Mouse (Mus musculus) myocyte (in vitro differentiated cells): ENCODE measurements around the gene Rab5c. TPM values are rescaled to one million over a fixed set of nuclear protein-coding genes. Genes with fewer than 3 reads are reported as not detected.

Experiments
- H3K27me3 ChIP-seq: one replicate; pipeline ENCODE4 v1.6.1; 2011; ENCODE audit not compliant: control insufficient read depth, insufficient read depth, insufficient read length
- H3K36me3 ChIP-seq: one replicate; pipeline ENCODE4 v1.6.1; 2011; ENCODE audit not compliant: control insufficient read depth, insufficient read depth
- H3K4me2 ChIP-seq: one replicate; pipeline ENCODE4 v1.6.1; 2011; ENCODE audit warnings: low read depth, control low read depth
- H3K4me3 ChIP-seq: one replicate; pipeline ENCODE4 v1.5.1; 2011; ENCODE audit warnings: mild to moderate bottlenecking, control low read depth, moderate library complexity
- H3K79me2 ChIP-seq: one replicate; pipeline ENCODE4 v1.6.1; 2011; ENCODE audit not compliant: control insufficient read depth, insufficient read depth
- H3ac ChIP-seq: one replicate; pipeline ENCODE4 v1.6.1; 2011; ENCODE audit not compliant: control insufficient read depth, insufficient read length
- CEBPB ChIP-seq: IDR thresholded peaks from 2 replicates; pipeline ENCODE4 v1.6.1; 2011; ENCODE audit warnings: mild to moderate bottlenecking, moderate library complexity; ENCODE audit not compliant: poor library complexity, insufficient read depth, severe bottlenecking
- E2F4 ChIP-seq: IDR thresholded peaks from one replicate; pipeline ENCODE4 v1.6.1; 2011; ENCODE audit warnings: mild to moderate bottlenecking, control low read depth, moderate library complexity; ENCODE audit not compliant: insufficient read depth
- MAX ChIP-seq: IDR thresholded peaks from one replicate; pipeline ENCODE4 v1.6.1; 2011; ENCODE audit warnings: low read depth, mild to moderate bottlenecking, control low read depth
- MYOD1 ChIP-seq, 3 experiments: IDR thresholded peaks; one replicate each; pipeline ENCODE4 v1.6.1; 2011; ENCODE audit warnings: control low read depth in 2 of 3, low read depth in 2 of 3, mild to moderate bottlenecking in 2 of 3, moderate library complexity in 1 of 3; ENCODE audit not compliant: insufficient read length in 2 of 3, control insufficient read depth in 1 of 3
- MYOG ChIP-seq, 3 experiments: IDR thresholded peaks; one replicate each; pipeline ENCODE4 v1.6.1; 2011; ENCODE audit warnings: control low read depth in 2 of 3, low read depth in 2 of 3, mild to moderate bottlenecking in 2 of 3; ENCODE audit not compliant: insufficient read length in 2 of 3, control insufficient read depth in 1 of 3, insufficient read depth in 1 of 3
- POLR2A ChIP-seq: IDR thresholded peaks from one replicate; pipeline ENCODE4 v1.6.1; 2011; ENCODE audit warnings: low read depth, mild to moderate bottlenecking, control low read depth, moderate library complexity; ENCODE audit not compliant: insufficient read length
- POLR2AphosphoS2 ChIP-seq: IDR thresholded peaks from one replicate; pipeline ENCODE4 v1.6.1; 2011; ENCODE audit warnings: low read depth, control low read depth; ENCODE audit not compliant: insufficient read length
- REST ChIP-seq: IDR thresholded peaks from one replicate; pipeline ENCODE4 v1.6.1; 2011; ENCODE audit warnings: mild to moderate bottlenecking, control low read depth, moderate library complexity; ENCODE audit not compliant: insufficient read depth, insufficient read length
- SRF ChIP-seq: IDR thresholded peaks from one replicate; pipeline ENCODE4 v1.6.1; 2011; ENCODE audit warnings: low read depth; ENCODE audit not compliant: control insufficient read depth, insufficient read length
- TCF12 ChIP-seq: IDR thresholded peaks from one replicate; pipeline ENCODE4 v1.6.1; 2011; ENCODE audit warnings: mild to moderate bottlenecking, control low read depth; ENCODE audit not compliant: poor library complexity, insufficient read depth, severe bottlenecking
- TCF3 ChIP-seq: IDR thresholded peaks from one replicate; pipeline ENCODE4 v1.6.1; 2011; ENCODE audit warnings: low read depth, control low read depth; ENCODE audit not compliant: insufficient read length
- USF1 ChIP-seq: IDR thresholded peaks from one replicate; pipeline ENCODE4 v1.6.1; 2011; ENCODE audit warnings: low read depth, mild to moderate bottlenecking, control low read depth, moderate library complexity
- polyA plus RNA-seq: library from polyadenylated mRNA; unstranded; fragments of >200 nt; fragmentation: generic; extraction: Trizol; gene quantifications from one replicate; pipeline ENCODE4 v1.2.1, GENCODE M21; 2012; ENCODE audit warnings: missing spikeins

Gene Rab5c
- polyA plus RNA-seq, 1 experiment: 128 TPM

DNA sequence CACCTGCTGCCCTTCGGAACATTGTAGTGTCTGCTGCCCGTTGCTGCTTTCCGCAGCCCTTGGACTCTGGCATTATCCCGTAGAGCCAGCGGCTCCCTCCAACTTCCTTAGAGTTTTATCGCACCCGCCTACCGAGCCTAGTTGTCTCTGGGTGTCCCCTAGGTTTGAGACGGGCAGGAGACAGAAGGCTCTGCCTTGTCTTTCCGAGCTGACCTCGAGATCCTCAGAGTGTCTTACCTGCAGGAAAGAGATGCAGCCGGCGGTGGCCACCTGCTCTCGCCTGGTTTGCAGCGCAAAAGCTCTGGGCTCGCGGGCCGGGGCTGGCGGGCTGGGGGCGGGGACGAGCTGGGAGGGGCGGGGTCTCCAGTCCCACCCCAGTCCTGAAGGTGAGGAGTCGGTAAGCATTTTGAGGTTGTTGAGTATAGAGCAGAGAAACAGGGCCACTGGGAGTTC, 45.8 kb downstream of the Rab5c start, which contains the start of gene Zfp385c:
Gene Zfp385c, minus strand, starts transcription at position 292 of the 453 bp plus-strand sequence.
- no peaks in the 10 kb centered on the region for H3K79me2 ChIP-seq
- no peak within 1 kb of the TSS for H3K4me3 ChIP-seq
- H3K4me2 ChIP-seq: no peak within 1 kb of the TSS
- no peak for TF ChIP-seq TCF3
- TF ChIP-seq POLR2AphosphoS2: no peak
- no peak for TF ChIP-seq MYOG (IDR thresholded peaks at IDR 0.05; ENCODE audit: control insufficient read depth in 1 of 3, insufficient read depth in 1 of 3, insufficient read length in 2 of 3, low read depth in 2 of 3)
- no peak for TF ChIP-seq REST
- no peak for TF ChIP-seq CEBPB
- TF ChIP-seq POLR2A: no peak
- no peaks in the 10 kb centered on the region for H3K27me3 ChIP-seq
- H3ac ChIP-seq: no peak within 1 kb of the TSS
- no peaks in the 10 kb centered on the region for H3K36me3 ChIP-seq

DNA sequence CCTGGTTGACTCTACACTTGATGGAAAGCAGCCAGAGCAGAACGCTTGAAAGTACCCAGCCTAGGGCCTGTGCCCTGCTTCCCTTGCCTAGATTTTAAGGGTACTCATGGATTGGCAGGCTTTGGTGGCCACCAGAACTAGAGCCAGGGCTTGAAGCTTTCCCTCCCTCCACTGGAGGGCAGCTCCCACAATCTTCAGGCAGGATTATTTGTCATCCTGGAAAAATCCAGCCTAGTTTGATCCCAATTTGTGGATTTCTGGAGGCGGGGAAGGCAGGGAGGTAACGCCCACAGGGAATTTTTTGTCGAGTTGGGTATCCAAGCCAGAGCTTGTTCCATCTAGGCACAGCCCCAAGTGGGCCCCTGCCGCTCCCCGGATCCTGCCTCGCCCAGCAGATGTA, 47.6 kb downstream of the Rab5c start:
- Histone ChIP-seq H3K79me2 (no peaks in the 10 kb centered on the region), H3K36me3 (no peaks in the 10 kb centered on the region), H3K27me3 (no peaks in the 10 kb centered on the region), H3K4me2 (no peak overlapping the region), H3ac (no peak overlapping the region), H3K4me3 (no peak overlapping the region)
- no peak for TF ChIP-seq TCF3
- TF ChIP-seq SRF: no peak
- no peak for TF ChIP-seq POLR2A
- no peak for TF ChIP-seq MAX
- TF ChIP-seq POLR2AphosphoS2: no peak
- TF ChIP-seq E2F4: no peak
- no peak for TF ChIP-seq MYOG (IDR thresholded peaks at IDR 0.05; ENCODE audit: control insufficient read depth in 1 of 3, insufficient read depth in 1 of 3, insufficient read length in 2 of 3, low read depth in 2 of 3)
- no peak for TF ChIP-seq TCF12
- TF ChIP-seq USF1: no peak
- no peak for TF ChIP-seq CEBPB
- no peak for TF ChIP-seq REST
- no peak for TF ChIP-seq MYOD1 (IDR thresholded peaks at IDR 0.05; ENCODE audit: control insufficient read depth in 1 of 3, insufficient read length in 2 of 3, low read depth in 2 of 3)

DNA sequence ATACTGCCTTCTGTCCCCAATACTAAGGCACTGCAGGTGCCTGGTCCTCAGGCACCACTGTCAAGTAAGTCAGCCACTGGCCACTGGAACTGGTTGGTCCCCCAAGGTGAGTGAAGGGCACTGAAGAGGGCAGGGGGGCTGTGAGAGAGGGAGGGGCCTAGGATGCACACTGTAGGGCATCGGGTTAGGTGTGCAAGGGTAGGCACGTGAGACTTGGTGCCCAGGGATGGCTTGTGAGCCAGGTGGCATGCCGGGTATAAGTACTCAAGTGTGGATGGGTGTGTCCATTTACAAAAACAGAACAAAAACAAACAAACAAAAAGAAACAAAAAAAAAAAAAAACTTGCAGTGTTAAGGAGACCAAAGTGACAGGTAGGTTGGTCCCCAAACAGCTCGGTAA, 49.6 kb downstream of the Rab5c start:
- Histone ChIP-seq H3K27me3 (no peaks in the 10 kb centered on the region), H3K4me2 (no peak overlapping the region), H3K4me3 (no peak overlapping the region), H3K36me3 (no peaks in the 10 kb centered on the region), H3ac (no peak overlapping the region), H3K79me2 (no peaks in the 10 kb centered on the region)
- no peak for TF ChIP-seq MYOG (IDR thresholded peaks at IDR 0.05; ENCODE audit: control insufficient read depth in 1 of 3, insufficient read depth in 1 of 3, insufficient read length in 2 of 3, low read depth in 2 of 3)
- no peak for TF ChIP-seq CEBPB
- TF ChIP-seq E2F4: no peak
- no peak for TF ChIP-seq POLR2AphosphoS2
- TF ChIP-seq TCF3: no peak
- TF ChIP-seq TCF12: no peak
- TF ChIP-seq USF1: no peak
- TF ChIP-seq MAX: no peak

DNA sequence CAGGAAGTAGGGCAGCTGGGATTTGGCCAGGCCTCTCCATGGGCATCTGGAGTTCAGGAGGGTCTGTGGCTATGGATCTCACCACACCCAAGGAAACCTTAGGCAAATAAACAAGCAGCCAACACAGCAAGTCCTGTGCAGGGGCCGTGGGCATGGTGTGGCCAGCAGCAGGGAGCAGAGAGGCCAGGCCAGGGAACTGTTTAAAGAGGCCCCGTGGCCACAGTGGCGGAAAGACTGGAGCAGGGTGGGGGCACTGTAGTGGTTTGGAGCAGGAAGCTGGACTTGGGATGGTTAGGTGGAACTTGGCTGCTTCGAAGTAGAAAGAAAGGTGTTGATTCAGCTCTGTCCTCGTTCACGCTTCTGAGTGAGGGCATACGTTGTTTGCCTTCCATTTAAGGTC, 50.8 kb downstream of the Rab5c start:
- H3K4me3 ChIP-seq: no peak overlapping the region
- H3ac ChIP-seq: no peak overlapping the region
- no peaks in the 10 kb centered on the region for H3K79me2 ChIP-seq
- H3K27me3 ChIP-seq: no peaks in the 10 kb centered on the region
- no peak for TF ChIP-seq MYOG (IDR thresholded peaks at IDR 0.05; ENCODE audit: control insufficient read depth in 1 of 3, insufficient read depth in 1 of 3, insufficient read length in 2 of 3, low read depth in 2 of 3)
- no peak for TF ChIP-seq SRF
- TF ChIP-seq REST: no peak
- no peak for TF ChIP-seq TCF12
- no peak for TF ChIP-seq TCF3
- no peak for TF ChIP-seq E2F4
- no peak for TF ChIP-seq MYOD1 (IDR thresholded peaks at IDR 0.05; ENCODE audit: control insufficient read depth in 1 of 3, insufficient read length in 2 of 3, low read depth in 2 of 3)
- TF ChIP-seq CEBPB: no peak
- no peak for TF ChIP-seq MAX
- no peak for TF ChIP-seq USF1
- TF ChIP-seq POLR2A: no peak
- TF ChIP-seq POLR2AphosphoS2: no peak
- no peak overlapping the region for H3K4me2 ChIP-seq
- H3K36me3 ChIP-seq: no peaks in the 10 kb centered on the region

DNA sequence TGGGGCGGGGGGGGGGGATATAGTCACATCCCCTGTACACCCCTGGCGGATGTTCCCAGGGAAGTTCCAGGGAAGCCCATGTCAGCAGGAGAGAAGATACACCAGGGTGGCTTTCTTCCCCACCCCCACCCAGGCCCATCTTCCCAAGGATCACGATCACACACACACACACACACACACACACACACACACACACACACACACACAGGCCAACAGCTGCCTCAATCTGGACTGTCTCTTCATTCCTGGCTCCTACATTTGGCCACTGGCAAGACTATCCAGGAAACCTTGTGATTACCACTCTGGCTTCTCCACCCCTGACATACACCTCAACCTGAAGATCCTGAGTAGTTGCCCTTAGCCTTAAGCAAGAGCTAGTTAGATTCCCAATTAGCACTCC, 52.6 kb downstream of the Rab5c start:
- TF ChIP-seq SRF: no peak
- TF ChIP-seq MYOG (IDR thresholded peaks at IDR 0.05; ENCODE audit: control insufficient read depth in 1 of 3, insufficient read depth in 1 of 3, insufficient read length in 2 of 3, low read depth in 2 of 3): peak in 2 of 3 experiments; percentile 60 to 69
- no peak for TF ChIP-seq POLR2A
- TF ChIP-seq REST: no peak
- no peak for TF ChIP-seq CEBPB
- TF ChIP-seq TCF12: peak; percentile 36
- TF ChIP-seq MAX: no peak
- no peak for TF ChIP-seq E2F4
- TF ChIP-seq POLR2AphosphoS2: no peak
- no peak for TF ChIP-seq TCF3
- peak in 2 of 3 experiments; percentile 28 to 76 for TF ChIP-seq MYOD1 (IDR thresholded peaks at IDR 0.05; ENCODE audit: control insufficient read depth in 1 of 3, insufficient read length in 2 of 3, low read depth in 2 of 3)
- TF ChIP-seq USF1: no peak
- H3K36me3 ChIP-seq: no peaks in the 10 kb centered on the region
- H3K4me2 ChIP-seq: no peak overlapping the region
- no peak overlapping the region for H3K4me3 ChIP-seq
- no peaks in the 10 kb centered on the region for H3K79me2 ChIP-seq
- no peak overlapping the region for H3ac ChIP-seq
- H3K27me3 ChIP-seq: no peaks in the 10 kb centered on the region
